Mouse (Mus musculus): ENCODE results near the gene Plekhm2. TPM values are rescaled to one million over a fixed set of nuclear protein-coding genes. Genes with fewer than 3 reads are reported as not detected.

Gene Plekhm2
- total and polyA plus RNA-seq, 2 experiments, result 2.7 to 13.5 TPM

- TF ChIP-seq CTCF (IDR thresholded peaks at IDR 0.05; ENCODE audit: low read depth, low read length), result no peak
- no peak for TF ChIP-seq POLR2A (IDR thresholded peaks at IDR 0.05; ENCODE audit: extremely low read depth, insufficient read depth, low read length)
- peaks cover 11% of the 10 kb centered on the region for H3K4me1 ChIP-seq (ENCODE audit: control insufficient read depth, insufficient read depth, low read length)
- H3K27me3 ChIP-seq (ENCODE audit: control insufficient read depth, insufficient read depth, low read length), result no peaks in the 10 kb centered on the region
- no peak overlapping the region for H3K9ac ChIP-seq (ENCODE audit: low read depth, low read length)
- DNase-seq (ENCODE audit: extremely low read depth, low read depth, low spot score), result no peak
- H3K36me3 ChIP-seq (ENCODE audit: control insufficient read depth, insufficient read depth, low read length), result no peaks in the 10 kb centered on the region; the same call in 1 of the 2 replicates
- 96% methylated on average over 5 of the region's 5 CpGs for WGBS
- no peak overlapping the region for H3K4me3 ChIP-seq (ENCODE audit: insufficient read depth, low read depth, low read length)
- peaks cover 4% of the 10 kb centered on the region; the same call in 1 of the 2 replicates for H3K79me2 ChIP-seq (ENCODE audit: control insufficient read depth, insufficient read depth, low read length)
- no peak overlapping the region for H3K27ac ChIP-seq (replicated peaks; ENCODE audit: insufficient read depth, low read depth, low read length)
Observed at GRCm38 (mm10) chr4:141627502-141627901, 37.2 kb downstream of the Plekhm2 start.

DNA sequence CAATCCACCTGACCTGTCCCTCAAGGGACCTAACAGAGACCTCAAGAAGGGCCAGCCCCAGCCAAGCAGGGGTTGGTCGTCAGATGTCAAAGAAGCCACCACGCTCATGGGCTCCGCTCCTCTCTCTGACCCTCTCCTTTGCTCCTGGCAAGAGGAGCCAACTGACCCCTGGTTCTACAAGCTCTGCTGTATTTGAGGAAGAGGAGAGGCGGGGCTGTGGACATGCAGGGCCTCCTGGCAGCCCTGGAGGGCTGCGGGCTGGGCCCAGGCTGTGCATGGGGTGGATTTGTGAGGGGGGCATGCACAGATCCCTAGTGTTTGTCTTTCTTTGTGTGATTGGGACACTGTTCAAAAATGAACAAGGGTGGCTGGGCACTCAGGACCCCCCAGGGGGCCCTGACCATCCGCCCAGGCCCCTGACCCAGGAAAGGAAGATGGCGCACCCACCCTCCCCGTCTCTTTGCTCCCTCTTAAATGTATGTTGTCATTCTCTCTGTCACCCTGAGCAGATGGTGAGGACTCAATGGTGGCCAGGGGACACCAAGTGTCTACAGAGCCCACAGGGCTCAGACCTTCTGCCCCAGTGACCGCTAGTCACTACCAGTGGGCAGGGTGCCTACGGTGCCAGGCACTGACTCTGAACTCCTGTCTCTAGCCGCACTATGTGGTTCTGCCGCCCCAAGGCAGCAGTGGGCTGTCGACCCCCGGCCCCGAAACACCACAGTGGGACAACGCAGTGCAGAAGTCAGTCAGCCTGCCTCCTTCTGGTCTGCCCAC, 38.7 kb downstream of the Plekhm2 start:
- H3K79me2 ChIP-seq (ENCODE audit: control insufficient read depth, insufficient read depth, low read length), result peaks cover 8% of the 10 kb centered on the region; the same call in 1 of the 2 replicates
- no peak for DNase-seq (ENCODE audit: extremely low read depth, low read depth, low spot score)
- no peak overlapping the region for H3K9ac ChIP-seq (ENCODE audit: low read depth, low read length)
- no peaks in the 10 kb centered on the region for H3K36me3 ChIP-seq (ENCODE audit: control insufficient read depth, insufficient read depth, low read length)
- H3K4me1 ChIP-seq (ENCODE audit: control insufficient read depth, insufficient read depth, low read length), result peaks cover 16% of the 10 kb centered on the region
- no peaks in the 10 kb centered on the region for H3K27me3 ChIP-seq (ENCODE audit: control insufficient read depth, insufficient read depth, low read length)
- no peak overlapping the region for H3K27ac ChIP-seq (replicated peaks; ENCODE audit: insufficient read depth, low read depth, low read length)
- TF ChIP-seq POLR2A (IDR thresholded peaks at IDR 0.05; ENCODE audit: extremely low read depth, insufficient read depth, low read length) (no peak), CTCF (IDR thresholded peaks at IDR 0.05; ENCODE audit: low read depth, low read length) (no peak)
- no peak overlapping the region for H3K4me3 ChIP-seq (ENCODE audit: insufficient read depth, low read depth, low read length)
- 94% methylated on average over 16 of the region's 16 CpGs for WGBS

- no peak overlapping the region for H3K9ac ChIP-seq (ENCODE audit: low read depth, low read length)
- H3K27me3 ChIP-seq (ENCODE audit: control insufficient read depth, insufficient read depth, low read length), result no peaks in the 10 kb centered on the region
- H3K79me2 ChIP-seq (ENCODE audit: control insufficient read depth, insufficient read depth, low read length), result peaks cover 8% of the 10 kb centered on the region; the same call in 1 of the 2 replicates
- WGBS, result 78% methylated on average over 19 of the region's 19 CpGs
- H3K4me3 ChIP-seq (ENCODE audit: insufficient read depth, low read depth, low read length), result no peak overlapping the region
- H3K4me1 ChIP-seq (ENCODE audit: control insufficient read depth, insufficient read depth, low read length), result peaks cover 16% of the 10 kb centered on the region
- DNase-seq (ENCODE audit: extremely low read depth, low read depth, low spot score), result peak; percentile 61
- H3K36me3 ChIP-seq (ENCODE audit: control insufficient read depth, insufficient read depth, low read length), result no peaks in the 10 kb centered on the region
- no peak overlapping the region for H3K27ac ChIP-seq (replicated peaks; ENCODE audit: insufficient read depth, low read depth, low read length)
- TF ChIP-seq POLR2A (IDR thresholded peaks at IDR 0.05; ENCODE audit: extremely low read depth, insufficient read depth, low read length) (no peak), CTCF (IDR thresholded peaks at IDR 0.05; ENCODE audit: low read depth, low read length) (peak; percentile 84)
Observed at GRCm38 (mm10) chr4:141624983-141625773, 39.5 kb downstream of the Plekhm2 start.

- 71% methylated on average over 8 of the region's 8 CpGs for WGBS
- Histone ChIP-seq H3K27ac (replicated peaks; ENCODE audit: insufficient read depth, low read depth, low read length) (peak overlapping the region; percentile 32), H3K4me3 (ENCODE audit: insufficient read depth, low read depth, low read length) (no peak overlapping the region), H3K36me3 (ENCODE audit: control insufficient read depth, insufficient read depth, low read length) (no peaks in the 10 kb centered on the region), H3K27me3 (ENCODE audit: control insufficient read depth, insufficient read depth, low read length) (no peaks in the 10 kb centered on the region), H3K4me1 (ENCODE audit: control insufficient read depth, insufficient read depth, low read length) (peaks cover 16% of the 10 kb centered on the region), H3K9ac (ENCODE audit: low read depth, low read length) (no peak overlapping the region), H3K79me2 (ENCODE audit: control insufficient read depth, insufficient read depth, low read length) (peaks cover 8% of the 10 kb centered on the region; the same call in 1 of the 2 replicates)
- no peak for DNase-seq (ENCODE audit: extremely low read depth, low read depth, low spot score)
- no peak for TF ChIP-seq CTCF (IDR thresholded peaks at IDR 0.05; ENCODE audit: low read depth, low read length)
Observed at GRCm38 (mm10) chr4:141624134-141624533, 40.6 kb downstream of the Plekhm2 start.

DNA sequence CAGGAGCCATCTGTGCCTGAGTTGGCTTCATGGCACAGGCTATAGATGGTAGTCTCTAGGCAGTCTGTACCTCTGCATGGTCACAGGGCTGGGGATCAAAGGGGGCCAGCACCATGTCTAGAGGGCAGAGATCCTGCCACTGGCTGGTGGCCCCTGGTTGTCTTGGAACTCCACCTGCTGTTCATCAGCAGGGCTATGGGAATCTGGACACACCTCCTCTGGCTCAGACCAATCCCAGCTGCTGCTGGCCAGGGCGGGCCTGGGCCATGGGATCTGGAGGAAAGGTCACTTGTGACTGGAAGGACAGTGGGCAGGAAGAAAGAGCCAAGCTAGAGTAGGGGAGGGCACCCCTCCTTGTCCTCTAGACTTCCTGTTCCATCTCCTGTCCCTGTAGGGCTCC, 41.0 kb downstream of the Plekhm2 start, which contains the start of gene Slc25a34:
TSS of gene Slc25a34 (minus strand) at position 156 of the 400 bp plus-strand sequence.
- H3K4me3 ChIP-seq (ENCODE audit: insufficient read depth, low read depth, low read length), result peak within 1 kb of the TSS; percentile 77
- peak within 1 kb of the TSS; percentile 80 for H3K9ac ChIP-seq (ENCODE audit: low read depth, low read length)
- WGBS, result 6% methylated on average over 1 of the region's 1 CpGs
- DNase-seq (ENCODE audit: extremely low read depth, low read depth, low spot score), result peak; percentile 97
- no peaks in the 10 kb centered on the region for H3K36me3 ChIP-seq (ENCODE audit: control insufficient read depth, insufficient read depth, low read length)
- H3K27me3 ChIP-seq (ENCODE audit: control insufficient read depth, insufficient read depth, low read length), result no peaks in the 10 kb centered on the region
- peak within 1 kb of the TSS; percentile 91 for H3K27ac ChIP-seq (replicated peaks; ENCODE audit: insufficient read depth, low read depth, low read length)
- H3K4me1 ChIP-seq (ENCODE audit: control insufficient read depth, insufficient read depth, low read length), result peaks cover 16% of the 10 kb centered on the region
- TF ChIP-seq CTCF (IDR thresholded peaks at IDR 0.05; ENCODE audit: low read depth, low read length), result peak; percentile 33
- peak; percentile 91; the same call in 1 of the 2 replicates for TF ChIP-seq POLR2A (IDR thresholded peaks at IDR 0.05; ENCODE audit: extremely low read depth, insufficient read depth, low read length)
- H3K79me2 ChIP-seq (ENCODE audit: control insufficient read depth, insufficient read depth, low read length), result peaks cover 8% of the 10 kb centered on the region; the same call in 1 of the 2 replicates

Measured in liver, adult 2 months (tissue).